Mouse (Mus musculus) myocyte (in vitro differentiated cells): ENCODE data around the gene S100a10.

Experiments used
- CEBPB ChIP-seq: IDR thresholded peaks from 2 replicates; pipeline ENCODE4 v1.6.1; 2011; ENCODE audit warnings: mild to moderate bottlenecking, moderate library complexity; ENCODE audit not compliant: poor library complexity, insufficient read depth, severe bottlenecking
- E2F4 ChIP-seq: IDR thresholded peaks from one replicate; pipeline ENCODE4 v1.6.1; 2011; ENCODE audit warnings: mild to moderate bottlenecking, control low read depth, moderate library complexity; ENCODE audit not compliant: insufficient read depth
- MAX ChIP-seq: IDR thresholded peaks from one replicate; pipeline ENCODE4 v1.6.1; 2011; ENCODE audit warnings: low read depth, mild to moderate bottlenecking, control low read depth
- MYOD1 ChIP-seq, 3 experiments: IDR thresholded peaks; one replicate each; pipeline ENCODE4 v1.6.1; 2011; ENCODE audit warnings: control low read depth in 2 of 3, low read depth in 2 of 3, mild to moderate bottlenecking in 2 of 3, moderate library complexity in 1 of 3; ENCODE audit not compliant: insufficient read length in 2 of 3, control insufficient read depth in 1 of 3
- MYOG ChIP-seq, 3 experiments: IDR thresholded peaks; one replicate each; pipeline ENCODE4 v1.6.1; 2011; ENCODE audit warnings: control low read depth in 2 of 3, low read depth in 2 of 3, mild to moderate bottlenecking in 2 of 3; ENCODE audit not compliant: insufficient read length in 2 of 3, control insufficient read depth in 1 of 3, insufficient read depth in 1 of 3
- POLR2A ChIP-seq: IDR thresholded peaks from one replicate; pipeline ENCODE4 v1.6.1; 2011; ENCODE audit warnings: low read depth, mild to moderate bottlenecking, control low read depth, moderate library complexity; ENCODE audit not compliant: insufficient read length
- POLR2AphosphoS2 ChIP-seq: IDR thresholded peaks from one replicate; pipeline ENCODE4 v1.6.1; 2011; ENCODE audit warnings: low read depth, control low read depth; ENCODE audit not compliant: insufficient read length
- REST ChIP-seq: IDR thresholded peaks from one replicate; pipeline ENCODE4 v1.6.1; 2011; ENCODE audit warnings: mild to moderate bottlenecking, control low read depth, moderate library complexity; ENCODE audit not compliant: insufficient read depth, insufficient read length
- SRF ChIP-seq: IDR thresholded peaks from one replicate; pipeline ENCODE4 v1.6.1; 2011; ENCODE audit warnings: low read depth; ENCODE audit not compliant: control insufficient read depth, insufficient read length
- TCF12 ChIP-seq: IDR thresholded peaks from one replicate; pipeline ENCODE4 v1.6.1; 2011; ENCODE audit warnings: mild to moderate bottlenecking, control low read depth; ENCODE audit not compliant: poor library complexity, insufficient read depth, severe bottlenecking
- TCF3 ChIP-seq: IDR thresholded peaks from one replicate; pipeline ENCODE4 v1.6.1; 2011; ENCODE audit warnings: low read depth, control low read depth; ENCODE audit not compliant: insufficient read length
- USF1 ChIP-seq: IDR thresholded peaks from one replicate; pipeline ENCODE4 v1.6.1; 2011; ENCODE audit warnings: low read depth, mild to moderate bottlenecking, control low read depth, moderate library complexity

GRCm38 (mm10) chr3:93580946-93581345 lies 26.1 kb downstream of the S100a10 start:
- TF ChIP-seq MYOG (IDR thresholded peaks at IDR 0.05; ENCODE audit: control insufficient read depth in 1 of 3, insufficient read depth in 1 of 3, insufficient read length in 2 of 3, low read depth in 2 of 3) = no peak
- no peak for TF ChIP-seq POLR2A
- no peak for TF ChIP-seq MAX
- no peak for TF ChIP-seq POLR2AphosphoS2
- no peak for TF ChIP-seq TCF12
- no peak for TF ChIP-seq TCF3
- TF ChIP-seq USF1 = no peak
- no peak for TF ChIP-seq E2F4
- no peak for TF ChIP-seq CEBPB
- no peak for TF ChIP-seq MYOD1 (IDR thresholded peaks at IDR 0.05; ENCODE audit: control insufficient read depth in 1 of 3, insufficient read length in 2 of 3, low read depth in 2 of 3)
- no peak for TF ChIP-seq REST
- no peak for TF ChIP-seq SRF
